Mouse (Mus musculus) lung, embryonic 16.5 days (tissue): ENCODE results near the gene Rgs11. TPM values are rescaled to one million over a fixed set of nuclear protein-coding genes. Genes with fewer than 3 reads are reported as not detected.

ENCODE experiments used
- ATAC-seq: fragments of 200-750 bp; cut with Nextera tagmentation; 2 replicates; pipeline ENCODE4 v1.8.0; 2017; ENCODE audit warnings: low read depth, mild to moderate bottlenecking, moderate library complexity
- H3K27ac ChIP-seq: fragments of 300-500 bp; sonication (generic); 2 replicates; pipeline ENCODE4 v1.5.1; 2014; ENCODE audit warnings: mild to moderate bottlenecking, control low read depth, low read length
- H3K27me3 ChIP-seq: fragments of 300-500 bp; sonication (generic); 2 replicates; pipeline ENCODE4 v1.6.1; 2014; ENCODE audit warnings: low read depth, low read length, mixed read lengths; ENCODE audit not compliant: control insufficient read depth, insufficient read depth
- H3K36me3 ChIP-seq: fragments of 300-500 bp; sonication (generic); 2 replicates; pipeline ENCODE4 v1.6.1; 2014; ENCODE audit warnings: low read length; ENCODE audit not compliant: control insufficient read depth, insufficient read depth
- H3K4me1 ChIP-seq: fragments of 300-500 bp; sonication (generic); replicated peaks from 2 replicates; pipeline ENCODE4 v1.6.1; 2014; ENCODE audit warnings: low read length, mixed read lengths; ENCODE audit not compliant: control insufficient read depth, insufficient read depth
- H3K4me2 ChIP-seq: fragments of 300-500 bp; sonication (generic); 2 replicates; pipeline ENCODE4 v1.6.1; 2014; ENCODE audit warnings: low read depth, low read length, control low read depth
- H3K4me3 ChIP-seq: fragments of 300-500 bp; sonication (generic); 2 replicates; pipeline ENCODE4 v1.5.1; 2014; ENCODE audit warnings: mild to moderate bottlenecking, low read length, control low read depth
- H3K9ac ChIP-seq: fragments of 300-500 bp; sonication (generic); 2 replicates; pipeline ENCODE4 v1.6.1; 2014; ENCODE audit warnings: low read length, control low read depth
- H3K9me3 ChIP-seq: fragments of 300-500 bp; sonication (generic); 2 replicates; pipeline ENCODE4 v1.6.1; 2016; ENCODE audit warnings: low read length; ENCODE audit not compliant: control insufficient read depth
- WGBS: fragments of 180-500 bp; shearing (Covaris S2); extraction: QIAGEN DNeasy Blood & Tissue Kit; methylation state at CpG from one replicate; pipeline ENCODE4 v1.1.7; 2014; 5-methylcytosine and 5-hydroxymethylcytosine counted together
- polyA plus RNA-seq: library from polyadenylated mRNA; unstranded; fragments of >200 nt; fragmentation: Nextera tagmentation; extraction: Ambion mirVana; gene quantifications from 2 replicates; pipeline ENCODE4 v1.2.1, GENCODE M21; 2015

Gene Rgs11
- polyA plus RNA-seq, 1 experiment from 2014 or later, result 13.3 TPM

- no peak for ATAC-seq
- WGBS, result 52% methylated on average over 2 of the region's 2 CpGs
- no peaks in the 10 kb centered on the region for H3K27me3 ChIP-seq
Measured at GRCm38 (mm10) chr17:26239551-26239950, 36.8 kb downstream of the Rgs11 start.

GRCm38 (mm10) chr17:26240120-26240790, 37.5 kb downstream of the Rgs11 start:
- WGBS, result 76% methylated on average over 6 of the region's 6 CpGs
- no peaks in the 10 kb centered on the region; the same call in 1 of the 2 replicates for H3K4me1 ChIP-seq
- no peak overlapping the region for H3K9ac ChIP-seq
- H3K36me3 ChIP-seq, result no peaks in the 10 kb centered on the region
- no peak overlapping the region for H3K27ac ChIP-seq
- H3K4me3 ChIP-seq, result no peak overlapping the region
- H3K9me3 ChIP-seq, result no peaks in the 10 kb centered on the region
- H3K4me2 ChIP-seq, result no peak overlapping the region
- no peaks in the 10 kb centered on the region for H3K27me3 ChIP-seq
- ATAC-seq, result no peak

More at GRCm38 (mm10) chr17:26239551-26239950, 36.8 kb downstream of the Rgs11 start:
- Histone ChIP-seq H3K4me2 (no peak overlapping the region), H3K9me3 (no peaks in the 10 kb centered on the region), H3K36me3 (no peaks in the 10 kb centered on the region), H3K27ac (no peak overlapping the region), H3K9ac (no peak overlapping the region), H3K4me1 (no peaks in the 10 kb centered on the region; the same call in 1 of the 2 replicates), H3K4me3 (no peak overlapping the region)

- no peaks in the 10 kb centered on the region for H3K36me3 ChIP-seq
- H3K9ac ChIP-seq, result no peak overlapping the region
- 83% methylated on average over 6 of the region's 6 CpGs for WGBS
- no peak overlapping the region for H3K4me3 ChIP-seq
- no peaks in the 10 kb centered on the region for H3K27me3 ChIP-seq
- H3K27ac ChIP-seq, result no peak overlapping the region
- ATAC-seq, result no peak
- H3K4me2 ChIP-seq, result no peak overlapping the region
- no peaks in the 10 kb centered on the region; the same call in 1 of the 2 replicates for H3K4me1 ChIP-seq
- H3K9me3 ChIP-seq, result no peaks in the 10 kb centered on the region
Measured at GRCm38 (mm10) chr17:26240990-26241389, 38.2 kb downstream of the Rgs11 start.

- peak overlapping the region; percentile 73 for H3K4me3 ChIP-seq
- H3K9ac ChIP-seq, result peak overlapping the region; percentile 76
- H3K27me3 ChIP-seq, result no peaks in the 10 kb centered on the region
- WGBS, result under 1% methylated on average over 31 of the region's 32 CpGs
- no peaks in the 10 kb centered on the region for H3K36me3 ChIP-seq
- H3K4me2 ChIP-seq, result peak overlapping the region; percentile 67
- no peaks in the 10 kb centered on the region for H3K9me3 ChIP-seq
- peak; percentile 81 for ATAC-seq
- H3K27ac ChIP-seq, result peak overlapping the region; percentile 73
- no peaks in the 10 kb centered on the region; the same call in 1 of the 2 replicates for H3K4me1 ChIP-seq
Measured at GRCm38 (mm10) chr17:26243471-26244100, 40.8 kb downstream of the Rgs11 start.

GRCm38 (mm10) chr17:26244101-26244841, 41.5 kb downstream of the Rgs11 start, which contains the start of gene Fam234a:
Gene Fam234a, minus strand, starts transcription at chr17:26244242.
- peak within 1 kb of the TSS; percentile 76 for H3K9ac ChIP-seq
- peak within 1 kb of the TSS; percentile 73 for H3K27ac ChIP-seq
- no peaks in the 10 kb centered on the region for H3K36me3 ChIP-seq
- peak within 1 kb of the TSS; percentile 73 for H3K4me3 ChIP-seq
- H3K4me2 ChIP-seq, result peak within 1 kb of the TSS; percentile 67
- no peaks in the 10 kb centered on the region for H3K27me3 ChIP-seq
- peak; percentile 99 for ATAC-seq
- no peaks in the 10 kb centered on the region; the same call in 1 of the 2 replicates for H3K4me1 ChIP-seq
- WGBS, result 6% methylated on average over 30 of the region's 33 CpGs
- H3K9me3 ChIP-seq, result no peaks in the 10 kb centered on the region

GRCm38 (mm10) chr17:26251886-26252538, 49.3 kb downstream of the Rgs11 start:
- no peaks in the 10 kb centered on the region for H3K9me3 ChIP-seq
- peaks cover 6% of the 10 kb centered on the region for H3K4me1 ChIP-seq
- H3K27ac ChIP-seq, result no peak overlapping the region
- no peaks in the 10 kb centered on the region for H3K27me3 ChIP-seq
- 55% methylated on average over 4 of the region's 4 CpGs for WGBS
- no peak overlapping the region; the same call in 1 of the 2 replicates for H3K9ac ChIP-seq
- H3K4me3 ChIP-seq, result peak overlapping the region; percentile 100
- peaks cover 8% of the 10 kb centered on the region; the same call in 1 of the 2 replicates for H3K36me3 ChIP-seq
- no peak for ATAC-seq
- peak overlapping the region; percentile 78 for H3K4me2 ChIP-seq

- H3K4me3 ChIP-seq, result peak within 1 kb of the TSS; percentile 100
- H3K27ac ChIP-seq, result peak within 1 kb of the TSS; percentile 98
- WGBS, result under 1% methylated on average over 43 of the region's 43 CpGs
- H3K4me1 ChIP-seq, result peaks cover 6% of the 10 kb centered on the region
- H3K9ac ChIP-seq, result peak within 1 kb of the TSS; percentile 98
- H3K36me3 ChIP-seq, result peaks cover 8% of the 10 kb centered on the region; the same call in 1 of the 2 replicates
- H3K4me2 ChIP-seq, result peak within 1 kb of the TSS; percentile 78
- H3K27me3 ChIP-seq, result no peaks in the 10 kb centered on the region
- no peaks in the 10 kb centered on the region for H3K9me3 ChIP-seq
- ATAC-seq, result peak; percentile 98
Measured at GRCm38 (mm10) chr17:26252539-26253251, 49.9 kb downstream of the Rgs11 start, which contains the start of gene Luc7l. Gene Luc7l, plus strand, starts transcription at chr17:26252896.

- Histone ChIP-seq H3K27ac (peak overlapping the region; percentile 98), H3K36me3 (peaks cover 14% of the 10 kb centered on the region), H3K4me2 (peak overlapping the region; percentile 78), H3K9me3 (no peaks in the 10 kb centered on the region), H3K4me3 (peak overlapping the region; percentile 100), H3K9ac (peak overlapping the region; percentile 98), H3K27me3 (no peaks in the 10 kb centered on the region), H3K4me1 (peaks cover 6% of the 10 kb centered on the region)
- 0% methylated on average over 24 of the region's 24 CpGs for WGBS
- ATAC-seq, result no peak; the same call in 1 of the 2 replicates
Measured at GRCm38 (mm10) chr17:26253399-26253798, 50.6 kb downstream of the Rgs11 start.
